Mouse (Mus musculus): ENCODE data around the gene Ptms.
"Not testable (repeated sequence)": the region's sequence is repeated elsewhere in the genome, so short reads cannot be mapped to it uniquely, and the experiment has no call there.

Ptms gene

GRCm38 (mm10) chr6:124907767-124908166 lies 12.1 kb downstream of the Ptms start:
- no peak for DNase-seq (ENCODE audit: extremely low spot score, low read depth, low spot score)

GRCm38 (mm10) chr6:124904991-124905860 lies 14.7 kb downstream of the Ptms start:
- DNase-seq (ENCODE audit: extremely low spot score, low read depth, low spot score) = no peak

DNA sequence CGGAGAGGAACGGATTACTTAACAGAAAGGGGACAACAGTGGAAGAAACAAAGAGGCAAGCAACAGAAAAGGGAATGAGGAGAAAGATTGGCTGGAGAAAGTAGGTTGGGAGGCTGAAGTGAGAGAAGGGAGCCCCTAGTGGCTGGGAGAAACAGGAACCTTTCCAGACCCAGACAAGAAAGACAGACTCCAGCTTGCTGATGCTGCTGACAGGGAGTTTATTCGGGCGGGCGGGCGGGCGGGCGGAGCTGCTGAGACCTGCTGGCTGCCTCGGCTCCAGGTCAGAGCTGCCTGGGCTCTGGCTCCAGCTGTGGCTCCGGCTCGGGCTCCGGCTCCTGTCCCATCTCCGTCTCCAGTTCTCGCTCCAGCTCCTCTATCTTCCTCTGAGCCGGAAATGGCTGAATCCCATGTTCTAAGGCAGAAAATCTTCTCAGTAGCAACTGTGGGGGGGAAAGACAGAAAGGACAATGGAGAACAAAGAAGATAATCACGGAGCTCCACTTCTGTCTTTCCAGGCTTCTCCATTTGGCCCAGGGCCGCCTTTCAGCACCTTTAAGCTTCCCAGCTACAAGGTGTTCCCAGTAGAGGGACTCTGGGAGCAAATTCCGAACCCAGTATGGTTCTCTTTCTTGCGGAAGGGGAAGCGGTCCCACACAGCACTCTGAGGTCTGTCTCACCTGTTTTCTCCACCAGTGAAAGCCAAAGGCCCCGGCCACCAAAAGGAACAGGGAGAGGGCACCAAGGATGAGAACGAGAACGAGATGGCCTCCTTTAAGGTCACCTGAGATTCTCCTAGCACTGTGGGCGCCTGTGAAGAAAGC lies 15.5 kb downstream of the Ptms start:
- DNase-seq (ENCODE audit: extremely low spot score, low read depth, low spot score) = peak; percentile 60

GRCm38 (mm10) chr6:124903580-124904151 lies 16.2 kb downstream of the Ptms start:
- peak; percentile 89 for DNase-seq (ENCODE audit: extremely low spot score, low read depth, low spot score)

DNA sequence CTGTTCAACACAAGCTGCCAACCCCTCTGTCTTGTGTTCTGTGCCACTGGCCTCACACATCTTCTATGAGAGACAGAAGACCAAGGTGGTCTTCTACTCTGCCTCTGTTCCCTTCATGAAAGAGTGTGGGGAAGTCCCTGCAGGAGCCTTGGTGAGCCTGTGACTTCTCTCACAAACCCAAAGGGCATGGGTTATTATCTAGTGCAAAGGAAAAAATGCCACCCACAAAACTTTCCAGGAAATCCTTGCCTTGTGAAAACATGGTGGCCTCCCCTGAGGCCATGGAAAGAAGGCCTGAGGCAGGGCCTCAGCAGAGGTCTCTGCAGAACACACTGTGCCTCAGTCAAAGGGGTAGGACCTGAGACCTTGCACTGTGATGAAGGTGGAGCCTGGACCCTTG lies 18.1 kb downstream of the Ptms start:
- DNase-seq (ENCODE audit: extremely low spot score, low read depth, low spot score) = no peak

- DNase-seq (ENCODE audit: extremely low spot score, low read depth, low spot score) = no peak
These were observed 19.0 kb downstream of the Ptms start for GRCm38 (mm10) chr6:124900801-124901480.

- no peak for DNase-seq (ENCODE audit: extremely low spot score, low read depth, low spot score)
These were observed 19.7 kb downstream of the Ptms start for GRCm38 (mm10) chr6:124900056-124900800.

GRCm38 (mm10) chr6:124898359-124898758 lies 21.5 kb downstream of the Ptms start:
- no peak for DNase-seq (ENCODE audit: extremely low spot score, low read depth, low spot score)

GRCm38 (mm10) chr6:124894113-124894512 lies 25.8 kb downstream of the Ptms start:
- DNase-seq (ENCODE audit: extremely low spot score, low read depth, low spot score) = not testable (repeated sequence)

- DNase-seq (ENCODE audit: extremely low spot score, low read depth, low spot score) = no peak
These were observed 28.9 kb downstream of the Ptms start for GRCm38 (mm10) chr6:124890997-124891396.

GRCm38 (mm10) chr6:124888555-124889125 lies 31.3 kb downstream of the Ptms start:
- DNase-seq (ENCODE audit: extremely low spot score, low read depth, low spot score) = no peak

GRCm38 (mm10) chr6:124887986-124888385 lies 31.9 kb downstream of the Ptms start, which contains the start of gene Cd4:
Cd4 (minus strand) TSS chr6:124888221.
- DNase-seq (ENCODE audit: extremely low spot score, low read depth, low spot score) = no peak

DNA sequence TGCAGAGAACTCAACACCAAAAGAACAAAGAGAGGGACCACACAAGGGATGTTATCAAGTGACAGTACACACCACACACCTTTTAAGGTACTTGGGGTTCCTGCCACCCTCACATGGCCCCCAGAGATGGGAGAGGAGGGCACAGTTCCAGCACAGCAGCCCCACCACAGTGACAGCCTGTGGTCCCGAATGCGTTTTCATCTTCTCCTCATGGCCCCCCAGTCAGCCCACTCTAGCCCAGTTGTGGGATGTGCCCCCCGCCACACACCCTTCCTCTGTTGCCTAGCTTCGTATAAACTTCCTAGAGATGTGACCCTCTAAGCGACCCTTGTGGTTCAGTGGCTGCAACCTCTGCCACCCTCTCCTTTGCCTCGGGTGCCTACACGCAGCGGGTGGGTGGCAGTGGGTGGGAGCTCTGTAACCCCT lies 33.9 kb downstream of the Ptms start:
- DNase-seq (ENCODE audit: extremely low spot score, low read depth, low spot score) = no peak

DNA sequence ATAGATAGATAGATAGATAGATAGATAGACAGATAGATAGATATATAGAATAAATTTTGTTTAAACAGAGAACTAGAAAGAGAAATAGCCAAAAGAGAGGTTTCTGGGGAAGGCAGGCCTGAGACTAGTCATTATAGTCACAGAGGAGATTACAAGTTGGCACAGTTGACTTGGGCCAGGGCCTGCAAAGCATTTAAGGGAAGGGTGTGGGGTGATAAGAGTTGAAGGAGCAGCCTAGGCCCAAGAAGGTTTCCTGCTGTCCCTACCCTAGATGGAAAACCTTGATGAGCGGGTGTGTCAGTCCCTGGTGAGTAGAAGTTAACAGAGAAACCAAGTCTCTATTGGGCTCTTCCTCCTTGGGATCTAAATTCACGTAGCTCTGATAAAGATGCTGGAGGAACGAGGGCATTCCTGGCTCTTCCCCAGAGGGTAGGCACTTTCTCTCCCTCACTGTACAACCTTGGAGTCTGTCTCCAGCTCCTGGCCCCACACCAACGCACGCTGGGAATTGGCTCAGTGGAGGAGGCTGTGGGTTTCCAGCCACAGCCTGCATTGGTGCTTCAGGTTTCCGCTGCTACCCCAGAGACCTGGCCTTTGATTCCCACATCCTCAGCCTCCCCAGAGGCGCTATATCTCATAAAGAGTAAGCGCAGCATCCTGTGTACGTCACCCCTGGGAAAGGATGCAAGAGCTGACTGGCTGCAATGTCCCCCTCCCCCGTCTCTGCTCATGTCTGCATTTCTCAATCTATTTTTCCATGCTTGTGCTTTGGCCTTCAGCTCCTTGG lies 35.0 kb downstream of the Ptms start:
- DNase-seq (ENCODE audit: extremely low spot score, low read depth, low spot score) = no peak

DNA sequence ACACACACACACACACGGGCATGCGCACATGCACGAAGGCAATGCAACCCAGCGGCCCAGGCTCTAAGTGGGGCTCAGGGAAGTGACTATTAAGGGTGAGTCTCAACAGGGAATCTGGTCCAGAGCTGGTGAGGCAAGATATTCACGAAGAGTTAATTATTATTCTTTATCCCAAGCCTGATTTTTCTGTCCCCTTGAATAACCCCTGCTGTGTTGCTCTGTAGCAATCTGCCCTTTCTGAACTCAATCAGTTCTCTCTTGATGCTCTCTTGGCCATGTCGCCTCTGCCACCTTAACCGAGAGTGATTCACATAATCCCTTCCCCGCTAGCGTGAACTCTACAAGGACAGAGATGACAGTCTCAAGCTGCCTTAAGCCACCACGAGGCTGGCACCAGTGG lies 36.6 kb downstream of the Ptms start:
- DNase-seq (ENCODE audit: extremely low spot score, low read depth, low spot score) = no peak

- DNase-seq (ENCODE audit: extremely low spot score, low read depth, low spot score) = no peak
These were observed 38.1 kb downstream of the Ptms start for GRCm38 (mm10) chr6:124881821-124882220.

DNA sequence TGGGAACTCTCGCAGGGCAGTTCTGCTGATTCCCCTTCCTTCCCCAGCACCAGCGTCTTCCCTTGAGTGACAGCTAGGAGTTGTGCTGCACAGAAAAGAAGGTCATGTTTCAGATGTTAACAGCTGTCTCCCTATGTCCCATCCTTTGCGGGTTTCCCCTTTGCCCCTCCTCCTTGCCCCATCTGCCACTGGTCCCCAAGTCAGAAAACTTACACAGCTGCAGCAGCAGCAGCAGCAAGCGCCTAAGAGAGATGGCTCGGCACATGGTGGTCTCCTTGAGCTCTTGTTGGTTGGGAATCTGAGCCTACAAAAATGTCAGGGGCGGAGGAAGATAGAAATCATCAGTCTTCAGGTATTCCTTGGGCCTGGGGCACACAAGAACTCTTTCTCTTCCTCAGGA lies 40.5 kb downstream of the Ptms start:
- no peak for DNase-seq (ENCODE audit: extremely low spot score, low read depth, low spot score)

- no peak for DNase-seq (ENCODE audit: extremely low spot score, low read depth, low spot score)
These were observed 45.6 kb downstream of the Ptms start for GRCm38 (mm10) chr6:124874348-124874747.

GRCm38 (mm10) chr6:124866560-124866959 lies 53.3 kb downstream of the Ptms start:
- DNase-seq (ENCODE audit: extremely low spot score, low read depth, low spot score) = no peak
